16 mouse cellular contexts compared by ENCODE assay signal in genomic region chr2:116177155-116177554, GRCm38 (mm10).
"Had no signal": no experiment of that assay in that cellular context is flagged by ENCODE, and none has a peak within 500 bp of the region (broad histone marks: within the 10 kb centered on the region; RNA-seq: fewer than 3 reads in every experiment).

No protein-coding gene starts in this region.

- H3K4me1 ChIP-seq: neural tube, embryonic 13.5 days; neural tube, embryonic 15.5 days; stomach, embryonic 15.5 days had no signal

- DNase-seq: retina, postnatal 1 day; right cerebral cortex, adult 18-20 months; right cerebral cortex, postnatal 14 days; right cerebral cortex, postnatal 25 days; right cerebral cortex, postnatal 4 days; spleen, adult 18-20 months; thymus, adult 18-20 months; thymus, adult 2 months; thymus, postnatal 14 days; thymus, postnatal 25 days; thymus, postnatal 36 days; thymus, postnatal 4 days had no signal

- H3K27me3 ChIP-seq: neural tube, embryonic 13.5 days; neural tube, embryonic 15.5 days; stomach, embryonic 15.5 days had no signal

- H3K9ac ChIP-seq: neural tube, embryonic 13.5 days; neural tube, embryonic 15.5 days; stomach, embryonic 15.5 days had no signal

- H3K36me3 ChIP-seq: neural tube, embryonic 13.5 days; neural tube, embryonic 15.5 days; stomach, embryonic 15.5 days had no signal

- H3K27ac ChIP-seq: neural tube, embryonic 13.5 days; neural tube, embryonic 15.5 days; stomach, embryonic 15.5 days; stomach, postnatal 0 days had no signal

- H3K4me3 ChIP-seq: neural tube, embryonic 13.5 days; neural tube, embryonic 15.5 days; stomach, embryonic 15.5 days had no signal

- H3K9me3 ChIP-seq: neural tube, embryonic 13.5 days; neural tube, embryonic 15.5 days; stomach, embryonic 15.5 days had no signal

- H3K4me2 ChIP-seq: neural tube, embryonic 13.5 days; neural tube, embryonic 15.5 days; stomach, embryonic 15.5 days had no signal
